Mouse (Mus musculus): ENCODE measurements around the gene Hnrnpm.

DNA sequence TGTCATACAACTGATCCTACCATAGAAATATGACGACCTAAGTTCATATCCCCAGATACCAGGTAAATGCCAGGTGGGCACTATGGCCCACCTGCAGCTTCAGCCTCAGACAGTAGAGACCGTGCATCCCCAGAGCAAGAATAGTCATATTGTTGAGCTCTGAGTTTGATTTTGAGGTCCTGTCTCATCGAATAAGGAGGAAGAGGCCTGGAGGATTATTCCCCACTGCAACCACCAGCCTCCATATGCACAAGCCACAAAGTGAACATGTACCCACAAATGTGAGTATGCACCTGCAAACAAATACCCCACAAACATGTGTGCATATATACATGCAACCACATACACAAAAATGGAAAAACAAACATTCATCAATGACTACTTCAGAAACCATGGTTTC, 59.4 kb downstream of the Hnrnpm start:
- TF ChIP-seq POLR2A (IDR thresholded peaks at IDR 0.05; ENCODE audit: control insufficient read depth, extremely low read depth, insufficient read depth, low read length, poor library complexity) (no peak), CTCF (IDR thresholded peaks at IDR 0.05; ENCODE audit: borderline replicate concordance, control insufficient read depth, extremely low read depth, insufficient read depth, low read length, poor library complexity) (no peak)

All from thymus, adult 2 months (tissue).